Mouse (Mus musculus) left cerebral cortex, adult 11 months (tissue): ENCODE measurements around the gene Aqp9.

ENCODE experiments used
- DNase-seq: peaks from one replicate; pipeline ENCODE4 v3.0.0; 2022; ENCODE audit warnings: low spot score

The Aqp9 gene

DNA sequence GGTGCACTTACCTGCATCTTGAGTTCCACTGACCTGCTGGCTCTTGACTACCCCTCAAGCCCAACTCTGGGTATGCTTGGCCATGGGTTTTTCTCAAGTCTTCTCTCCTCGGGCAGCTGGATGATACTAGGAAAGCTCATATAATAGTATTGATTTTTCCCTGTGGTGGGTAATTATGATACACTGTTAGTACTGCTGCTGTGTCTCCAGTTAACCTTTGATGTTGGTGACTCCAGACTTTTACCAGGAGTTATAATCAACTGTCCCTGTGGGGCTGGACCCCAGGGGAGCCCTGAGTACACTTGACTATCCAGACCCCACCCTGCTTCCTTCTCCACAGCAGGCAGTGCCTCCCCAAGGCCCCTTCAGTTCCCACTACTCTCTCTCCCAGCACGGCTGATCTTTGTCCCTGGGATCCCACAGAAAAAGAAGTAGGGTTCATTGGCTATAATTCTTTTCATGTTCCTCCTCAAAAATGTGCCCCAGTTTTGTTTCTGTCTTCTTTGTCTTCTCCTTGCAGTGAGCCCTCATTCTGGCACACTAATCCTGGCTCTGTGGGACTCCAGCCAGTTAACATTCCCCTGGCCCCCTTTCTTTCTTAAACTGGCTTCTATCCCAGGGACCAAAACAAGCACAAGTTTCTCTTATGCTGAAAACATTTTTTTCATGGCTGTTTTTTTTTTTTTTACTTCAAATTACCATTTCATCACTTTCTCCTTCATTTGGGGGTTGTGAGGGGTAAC, 838 bp downstream of the Aqp9 start:
- no peak for DNase-seq

DNA sequence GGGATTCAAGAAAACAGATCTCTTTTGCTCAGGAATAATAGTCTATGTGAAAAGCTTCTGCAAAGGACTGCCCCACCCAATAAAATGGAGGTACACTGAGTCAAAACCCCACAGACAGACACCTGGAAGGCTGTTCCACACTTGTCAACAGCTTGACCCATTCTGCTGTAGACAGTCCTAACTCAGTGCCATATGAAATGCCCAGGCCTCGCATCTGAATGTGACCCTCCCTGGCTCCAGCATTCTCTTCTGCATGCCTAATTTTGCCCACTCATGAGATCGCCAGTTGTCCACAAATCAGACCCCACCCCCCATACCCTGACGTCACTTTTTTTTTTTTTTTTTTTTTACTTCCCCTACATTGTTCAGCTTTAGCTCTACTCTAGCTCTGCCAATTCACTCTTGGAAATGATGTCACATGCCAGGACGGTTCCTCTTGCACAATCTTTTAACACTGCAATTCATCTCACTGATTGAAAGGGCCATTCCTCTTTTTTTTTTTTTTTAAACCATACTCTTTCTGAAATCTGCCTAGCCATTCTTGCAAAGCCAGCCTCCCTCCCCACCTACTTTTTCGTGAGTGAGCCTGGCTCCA, 1.5 kb downstream of the Aqp9 start:
- DNase-seq = no peak

DNA sequence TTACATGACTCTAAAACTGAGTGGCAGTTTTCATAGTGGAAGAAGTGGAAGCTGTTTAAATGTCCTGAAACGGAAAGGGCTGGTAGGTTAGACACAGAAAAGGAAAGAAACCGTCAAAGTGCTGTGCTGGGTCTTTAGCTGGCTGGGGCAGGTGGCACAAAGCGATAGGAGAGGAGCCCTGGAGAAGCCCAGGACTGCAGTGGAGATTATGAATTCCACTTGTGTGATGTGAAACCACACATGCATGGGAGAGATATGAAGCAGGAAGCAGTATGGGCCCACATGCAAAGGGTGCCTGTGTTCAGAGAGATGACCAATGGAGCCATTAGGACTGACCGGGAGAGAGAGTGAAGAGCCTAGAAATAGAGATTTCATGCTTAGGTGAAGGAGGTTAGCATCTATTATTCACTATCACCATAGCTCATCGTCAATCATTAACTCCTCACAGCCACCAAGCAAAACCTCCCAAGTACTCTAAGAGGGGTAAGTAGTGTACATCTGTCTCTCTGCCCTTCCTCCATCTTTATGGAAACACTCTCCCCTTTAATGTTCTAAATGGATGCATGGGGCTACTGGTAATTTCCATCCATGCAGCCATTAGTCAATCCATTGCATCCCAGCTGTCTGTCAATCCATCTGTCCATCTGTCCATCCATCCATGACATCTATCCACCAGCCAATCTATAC, 2.3 kb downstream of the Aqp9 start:
- DNase-seq = no peak

DNA sequence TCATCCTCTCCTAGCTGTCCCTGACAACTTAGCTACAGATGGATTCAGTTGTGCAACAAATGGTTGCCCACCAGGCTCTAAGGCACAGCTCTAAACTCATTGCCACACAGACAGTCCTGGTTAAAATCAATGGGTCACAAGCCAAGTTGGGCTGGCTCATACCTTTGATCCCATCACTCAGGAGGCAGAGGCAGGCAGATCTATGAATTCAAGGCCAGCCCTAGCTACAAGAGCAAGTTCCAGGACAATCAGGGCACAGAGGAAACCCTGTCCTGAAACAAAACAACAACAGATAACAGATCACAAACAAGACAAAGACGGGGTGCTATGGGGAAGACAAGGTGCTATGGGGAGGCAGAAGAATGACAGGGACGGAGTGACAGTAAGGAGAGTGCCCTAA, 3.0 kb downstream of the Aqp9 start:
- DNase-seq = no peak

DNA sequence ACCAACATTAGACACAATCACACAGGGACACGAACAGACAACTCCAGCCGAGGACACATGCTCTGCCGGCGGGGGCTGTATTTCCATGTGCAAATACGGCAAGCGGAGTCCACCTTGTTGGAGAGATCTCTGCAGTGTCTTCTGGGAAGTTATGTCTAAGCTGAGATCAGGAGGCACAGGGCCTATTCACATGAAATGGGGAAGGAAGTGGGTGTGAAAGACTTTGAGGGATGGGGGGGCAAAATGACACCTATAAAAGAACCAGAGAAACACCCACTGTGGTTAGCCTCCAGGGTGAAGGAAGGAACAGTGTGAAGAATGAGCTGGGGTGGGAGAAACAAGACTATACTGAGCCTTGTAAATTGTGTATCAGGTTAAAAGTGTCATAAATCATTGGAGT, 3.4 kb downstream of the Aqp9 start:
- DNase-seq = no peak

DNA sequence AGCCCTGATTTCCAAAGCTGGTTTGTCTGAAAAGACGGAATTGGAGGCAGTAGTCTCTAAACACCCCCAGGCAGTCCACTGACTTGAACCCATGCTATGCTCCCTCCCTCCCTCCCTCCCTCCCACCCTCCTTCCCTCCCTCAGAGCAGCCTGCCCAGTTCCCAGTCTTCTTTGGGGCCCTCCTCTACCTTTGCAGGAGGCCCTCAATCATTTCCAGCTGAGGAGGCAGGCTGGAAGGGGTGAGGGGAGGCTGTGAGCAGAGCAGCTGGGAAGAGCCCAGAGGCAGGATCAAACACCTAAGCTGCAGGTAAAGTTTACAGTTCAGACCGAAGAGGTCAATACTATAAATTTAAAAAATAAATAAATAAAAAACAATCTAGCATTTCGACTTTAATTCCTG, 4.1 kb downstream of the Aqp9 start:
- DNase-seq = no peak

DNA sequence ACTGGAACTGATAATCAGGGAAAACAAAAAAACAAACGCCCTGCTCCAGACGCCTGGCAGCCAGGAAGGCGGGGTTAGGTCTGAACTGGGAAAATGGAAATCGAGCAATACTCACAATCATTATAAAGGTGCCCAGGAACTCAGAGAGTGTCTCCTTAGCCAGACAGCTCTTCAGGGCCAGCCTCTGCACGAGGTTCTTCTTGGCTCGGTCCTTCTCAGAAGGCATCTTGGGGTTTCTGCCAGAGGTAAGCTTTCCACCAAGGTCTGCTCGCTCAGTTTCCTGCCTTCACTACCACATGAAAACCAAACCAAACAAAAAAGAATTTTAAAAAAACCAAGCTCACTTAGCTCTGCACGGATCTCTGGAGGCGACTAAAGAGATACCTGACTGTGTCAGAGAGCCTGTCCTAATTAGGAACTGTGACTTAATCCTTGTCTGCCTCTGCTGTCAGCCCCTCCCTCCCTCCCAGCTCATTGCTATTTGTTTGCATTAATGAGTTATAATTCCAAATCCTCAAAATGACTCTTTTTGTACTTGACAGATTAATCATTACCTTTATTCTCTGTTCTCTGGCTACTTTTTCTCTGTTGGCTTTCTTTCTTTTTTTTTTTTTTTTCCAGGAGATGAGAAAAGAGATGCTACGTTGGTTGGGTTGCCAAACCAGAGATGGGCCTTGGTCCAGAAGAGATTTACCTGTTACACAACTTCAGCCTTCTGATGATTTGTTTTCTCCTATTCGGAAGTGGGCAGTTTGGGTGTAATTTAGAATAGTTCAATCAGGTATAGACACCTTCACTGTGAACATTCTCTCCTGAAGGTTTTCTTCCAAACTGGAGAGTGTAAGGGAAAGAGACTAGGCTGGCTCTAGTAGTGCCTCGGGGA, 5.4 kb downstream of the Aqp9 start:
- no peak for DNase-seq

DNA sequence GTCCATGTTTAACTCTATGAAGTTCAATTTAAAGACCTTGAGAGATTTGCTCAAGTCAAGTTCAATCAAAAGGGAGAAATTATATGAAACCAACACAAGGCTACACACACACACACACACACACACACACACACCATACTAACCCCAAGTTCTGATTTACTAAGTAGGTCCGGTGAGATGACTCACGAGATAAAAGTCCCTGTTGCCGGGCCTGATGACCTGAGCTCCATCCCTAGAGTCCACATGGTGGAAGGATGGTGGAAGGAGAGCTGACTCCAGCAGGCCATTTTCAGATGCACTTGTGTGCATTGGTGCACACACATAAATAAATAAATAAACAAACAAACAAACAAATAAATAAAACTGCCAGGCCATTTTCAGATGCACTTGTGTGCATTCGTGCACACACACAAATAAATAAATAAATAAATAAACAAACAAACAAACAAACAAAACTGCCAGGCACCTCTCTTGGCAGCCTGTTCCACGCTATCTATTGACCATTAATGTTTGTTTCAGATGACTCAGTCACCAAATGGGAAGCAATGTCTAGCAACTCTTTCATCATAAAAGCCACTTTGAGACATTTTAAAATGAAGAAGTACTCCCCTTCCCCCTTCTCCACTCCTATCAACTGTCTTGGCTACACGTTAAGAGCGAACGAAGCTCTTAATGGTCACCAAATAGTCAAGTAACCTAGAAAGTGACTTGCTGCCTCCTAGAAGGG, 6.2 kb downstream of the Aqp9 start:
- DNase-seq = no peak

DNA sequence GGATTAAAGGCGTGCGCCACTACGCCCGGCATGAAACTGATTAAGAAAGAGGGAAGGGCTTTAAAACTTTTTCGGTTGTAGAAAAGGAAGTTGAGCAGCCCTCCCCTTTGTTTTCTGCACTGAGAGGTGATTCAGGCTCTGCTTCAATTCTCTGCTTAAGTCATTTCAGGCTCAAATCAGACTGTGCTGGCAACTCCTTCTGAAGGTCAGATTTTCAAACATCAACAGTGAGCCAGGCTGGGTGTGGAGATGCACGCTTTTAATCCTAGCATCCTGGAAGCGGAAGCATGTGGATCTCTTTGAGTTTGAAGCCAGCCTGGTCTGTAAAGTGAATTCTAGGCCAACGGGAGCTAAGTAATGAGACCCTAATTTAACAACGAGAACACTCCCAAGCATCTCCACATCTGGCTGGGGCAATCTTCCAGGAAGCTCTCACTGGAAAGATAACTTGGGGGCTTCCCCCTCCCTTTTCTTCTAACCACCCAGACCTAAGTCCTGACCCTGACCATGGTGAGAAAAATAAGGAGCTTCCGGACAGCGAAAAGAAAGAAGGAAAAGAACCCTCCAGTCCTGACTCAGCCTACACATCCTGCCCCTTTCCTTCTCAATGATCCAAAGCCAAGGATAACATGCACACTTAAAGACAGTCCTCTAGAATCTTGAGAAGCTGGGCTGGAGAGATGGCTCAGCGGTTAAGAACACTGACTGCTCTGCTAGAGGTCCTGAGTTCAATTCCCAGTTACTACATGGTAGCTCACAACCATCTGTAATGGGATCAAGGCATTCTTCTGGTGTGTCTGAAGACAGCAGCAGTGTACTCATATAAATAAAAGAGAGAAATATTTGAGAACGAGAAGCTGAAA, 7.4 kb downstream of the Aqp9 start:
- no peak for DNase-seq

DNA sequence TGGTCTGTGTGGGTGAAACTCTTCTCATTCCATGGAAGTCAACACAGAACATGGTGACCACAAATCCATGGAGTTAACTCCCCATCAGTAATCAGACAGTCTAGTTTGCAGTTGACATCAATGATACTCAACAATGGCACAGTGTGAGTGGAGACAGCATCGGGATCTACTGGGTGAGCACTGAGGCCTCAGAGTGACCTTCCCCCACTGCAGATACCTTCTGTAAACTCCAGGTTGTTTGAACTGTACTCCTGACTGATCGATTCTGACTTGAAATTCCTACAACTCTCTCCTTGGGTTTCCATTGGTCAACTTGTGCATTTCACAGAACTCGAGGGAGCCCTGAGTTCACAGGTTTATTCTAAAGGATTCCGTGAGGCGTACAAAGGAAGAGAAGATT, 8.8 kb downstream of the Aqp9 start:
- no peak for DNase-seq

DNA sequence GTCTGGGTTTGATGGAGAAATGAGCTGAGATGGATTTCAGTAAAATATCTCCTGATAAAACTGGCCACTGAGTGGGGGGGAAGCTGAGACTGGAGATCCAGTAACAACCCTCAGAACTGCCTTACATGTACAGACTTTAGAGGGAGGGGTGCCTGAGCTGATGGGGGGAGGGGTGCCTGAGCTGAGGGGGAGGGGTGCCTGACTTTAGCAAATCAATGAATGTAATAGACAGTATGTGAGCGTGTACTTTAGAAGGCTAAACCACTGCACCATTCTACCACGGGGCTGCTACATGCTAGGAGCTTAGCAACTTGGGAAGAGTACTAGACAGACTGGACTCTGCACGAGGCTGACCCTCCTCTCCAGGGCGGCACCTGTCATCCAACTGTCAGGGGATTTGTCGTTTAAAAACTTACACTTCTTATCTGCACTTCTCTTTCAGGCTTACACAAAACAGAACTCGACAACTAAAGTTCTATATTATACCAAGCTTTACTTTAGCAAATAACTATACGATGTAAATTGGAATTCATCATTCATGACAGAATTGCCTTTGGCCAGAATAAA, 9.3 kb downstream of the Aqp9 start:
- DNase-seq = no peak

DNA sequence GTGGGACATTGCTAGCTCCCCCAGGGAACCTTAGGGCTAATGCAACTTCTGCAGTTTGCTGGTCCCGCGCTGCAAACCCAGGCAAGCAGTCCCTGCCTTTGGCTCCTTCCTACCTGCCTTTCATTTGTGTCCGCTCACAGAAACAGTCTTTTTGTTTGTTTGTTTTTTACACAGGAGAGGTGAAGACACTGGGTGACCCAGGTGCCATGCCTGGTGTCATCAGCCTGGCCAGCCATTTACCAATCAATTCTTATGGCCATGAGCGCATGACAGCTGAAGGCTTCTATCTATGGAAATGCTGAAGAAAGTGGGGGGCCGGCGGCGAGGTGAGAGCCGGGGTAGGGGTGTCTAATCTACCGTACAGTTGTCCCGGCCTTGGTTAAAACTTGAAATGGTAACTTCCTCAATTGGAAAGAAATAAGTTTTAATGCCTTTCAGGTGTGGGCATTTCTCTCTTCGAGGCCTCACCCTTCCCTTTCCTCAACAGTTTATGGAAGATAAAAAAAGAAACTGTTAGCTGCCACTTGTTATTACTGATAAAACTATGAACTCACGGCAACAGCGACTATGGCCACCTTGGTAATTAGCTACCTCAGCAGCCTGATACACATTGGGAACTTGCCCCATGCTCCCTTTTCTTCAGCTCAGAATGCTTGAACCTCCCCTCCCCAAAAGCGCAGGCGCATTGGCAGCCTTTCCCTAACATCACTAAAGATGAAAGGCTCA, 10.4 kb downstream of the Aqp9 start:
- DNase-seq = no peak

DNA sequence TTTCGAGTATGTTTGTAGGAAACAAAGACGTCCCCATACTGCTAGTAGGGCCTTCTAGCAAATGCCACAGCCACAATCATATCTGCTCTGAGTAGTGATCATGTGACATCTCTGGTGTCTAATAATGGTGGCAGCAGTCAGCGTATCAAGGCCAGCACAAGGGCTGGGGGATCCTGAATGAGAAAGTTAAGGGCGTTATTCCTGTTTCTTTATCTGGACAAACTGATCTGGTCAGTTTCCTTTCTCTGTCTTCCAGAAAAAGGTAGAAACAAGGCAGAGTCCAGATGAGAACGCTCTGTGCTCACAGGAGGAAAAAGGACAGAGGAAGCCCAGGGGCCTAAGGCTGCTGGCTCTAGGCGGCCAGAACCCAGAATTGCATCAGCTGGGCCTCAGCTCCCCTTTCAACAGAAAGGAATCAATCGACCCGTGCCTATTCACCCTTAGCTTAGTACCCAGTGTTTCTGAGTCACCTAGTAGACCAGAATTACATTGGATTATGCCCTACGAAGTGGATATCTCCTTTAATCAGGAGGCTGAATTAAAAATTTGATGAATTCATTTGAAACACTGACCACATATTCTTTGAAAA, 11.9 kb downstream of the Aqp9 start:
- DNase-seq = no peak

DNA sequence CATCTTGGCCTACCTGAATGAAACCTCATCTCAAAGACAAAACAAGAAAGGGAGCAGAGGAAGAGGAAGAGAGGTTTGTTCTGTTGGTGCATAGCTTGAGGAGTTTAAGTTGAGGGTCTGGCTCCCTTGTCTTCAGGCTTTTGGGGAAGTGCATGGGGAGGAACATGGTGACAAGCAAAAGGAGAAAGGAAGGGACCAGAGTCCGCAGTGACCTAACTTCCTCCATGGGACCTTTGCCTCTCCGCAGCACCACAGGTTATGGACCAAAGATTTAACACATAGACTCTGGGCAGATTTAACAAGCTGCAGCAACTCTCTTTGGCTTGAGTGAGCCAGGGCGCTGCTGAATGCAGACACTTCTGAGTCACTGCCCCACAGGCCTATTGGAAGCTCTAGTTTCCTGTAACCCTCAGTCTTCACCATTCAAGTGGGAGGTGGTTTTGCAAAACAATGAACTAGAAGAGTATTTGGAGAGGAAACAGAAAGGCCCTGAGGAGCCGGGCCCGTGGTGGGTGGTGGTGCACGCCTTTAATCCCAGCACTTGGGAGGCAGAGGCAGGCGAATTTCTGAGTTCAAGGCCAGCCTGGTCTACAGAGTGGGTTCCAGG, 13.0 kb downstream of the Aqp9 start:
- DNase-seq = no peak

DNA sequence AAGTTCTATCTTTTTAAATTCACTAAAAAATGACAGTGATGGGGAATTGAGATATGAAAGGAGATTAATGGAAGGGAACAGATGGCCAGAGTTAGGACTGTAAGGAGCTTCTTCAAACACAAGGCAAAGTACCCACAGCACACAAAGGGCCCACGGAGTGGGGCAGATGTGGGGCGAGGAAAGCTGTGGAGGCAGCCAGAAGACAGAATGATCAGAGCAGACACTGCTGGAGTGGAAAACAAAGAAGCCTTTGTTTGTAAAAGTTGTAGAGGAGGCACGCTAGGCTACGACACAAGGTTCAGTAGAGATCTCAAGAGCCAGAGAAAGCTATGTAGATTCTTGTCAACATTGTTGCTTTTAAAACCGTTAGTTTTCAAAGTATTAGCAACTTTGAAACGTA, 17.1 kb downstream of the Aqp9 start:
- DNase-seq = no peak

DNA sequence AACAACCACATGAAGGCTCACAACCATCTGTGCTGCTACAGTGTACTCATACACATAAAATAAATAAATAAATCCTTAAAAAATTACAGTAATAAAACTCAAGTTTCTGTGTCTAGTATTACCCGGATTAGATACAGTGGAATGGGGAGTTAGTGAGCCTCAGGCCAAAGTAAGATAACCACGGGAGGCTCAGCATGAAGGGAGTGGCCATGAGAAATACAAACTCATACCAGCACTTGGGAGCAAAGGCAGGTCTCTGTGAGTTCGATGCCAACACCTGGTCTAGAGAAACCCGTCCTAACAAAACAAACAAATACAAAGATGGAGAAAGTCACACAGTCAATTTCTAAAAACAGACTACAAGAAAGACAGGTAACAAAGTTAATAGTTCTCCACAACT, 18.3 kb downstream of the Aqp9 start:
- DNase-seq = no peak

DNA sequence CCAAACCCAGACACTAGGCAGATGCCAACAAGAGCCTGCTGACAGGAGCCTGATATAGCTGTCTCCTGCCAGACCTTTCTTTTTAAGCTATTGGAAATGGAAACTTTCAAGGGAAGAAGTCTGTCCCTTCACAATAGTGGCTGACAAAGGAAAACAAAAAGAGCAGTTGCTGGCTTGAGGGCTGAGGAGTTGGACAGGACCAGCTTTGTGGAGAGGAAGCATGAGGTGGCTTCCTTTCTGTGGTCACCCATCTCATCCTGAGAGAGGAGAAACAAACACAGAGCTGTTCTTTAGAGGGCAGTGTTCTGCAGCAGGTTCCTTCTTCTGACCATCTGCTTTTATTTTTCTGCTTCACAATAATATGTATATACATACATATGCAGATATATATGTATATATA, 19.6 kb downstream of the Aqp9 start:
- no peak for DNase-seq

DNA sequence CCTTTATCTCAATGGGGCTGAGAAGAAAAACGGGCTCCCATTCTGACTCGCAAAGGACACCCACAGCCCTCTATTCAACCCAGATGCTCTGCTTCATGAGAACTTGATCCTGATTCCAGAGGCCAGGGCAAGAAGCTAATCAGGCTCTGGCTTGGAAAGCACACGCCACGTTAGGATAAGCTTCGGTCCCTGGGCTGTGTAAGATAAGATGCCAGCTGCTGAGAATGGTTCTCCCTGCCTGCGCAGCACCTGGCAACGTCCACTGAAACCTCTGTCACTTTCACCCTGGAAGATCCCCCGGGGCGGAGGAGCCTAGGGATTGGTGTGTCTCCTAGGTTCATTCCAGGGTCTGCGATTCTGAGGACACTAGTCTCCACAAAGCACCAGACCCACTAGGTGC, 22.3 kb downstream of the Aqp9 start:
- no peak for DNase-seq

DNA sequence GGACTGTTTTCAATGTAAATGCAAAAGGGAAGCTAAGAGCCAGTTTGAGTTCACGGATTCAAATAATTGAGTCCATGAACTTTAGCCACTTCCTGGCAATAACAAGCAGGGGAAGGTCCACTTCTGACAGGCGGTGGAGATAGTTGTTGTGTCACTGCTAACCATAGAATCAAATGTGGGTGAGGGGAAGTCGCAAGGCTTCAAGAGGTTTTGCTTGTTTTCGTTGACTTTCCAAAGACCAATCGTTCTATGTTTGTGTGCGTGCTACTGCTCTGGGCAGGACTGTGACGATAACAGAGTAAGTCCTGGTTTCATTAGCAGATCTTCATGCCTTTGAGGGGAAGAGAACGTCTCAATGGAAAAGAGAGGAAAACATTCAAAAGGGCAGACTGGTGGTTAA, 28.3 kb downstream of the Aqp9 start:
- no peak for DNase-seq
